Mouse (Mus musculus) heart, adult 2 months (tissue): Measurements from ENCODE around the gene Tssk2.

Experiments
- CTCF ChIP-seq: fragments of 200-600 bp; IDR thresholded peaks from 2 replicates; pipeline ENCODE4 v1.8.1; 2022; ENCODE audit warnings: antibody characterized with exemption, mild to moderate bottlenecking, moderate library complexity
- EP300 ChIP-seq: fragments of 200-500 bp; IDR thresholded peaks from 2 replicates; pipeline ENCODE4 v1.6.1; 2011; ENCODE audit warnings: low read depth, low read length, control low read depth; ENCODE audit not compliant: insufficient read depth
- POLR2A ChIP-seq: fragments of 200-500 bp; IDR thresholded peaks from 2 replicates; pipeline ENCODE4 v1.6.1; 2011; ENCODE audit warnings: mild to moderate bottlenecking, low read depth, low read length, control low read depth; ENCODE audit not compliant: insufficient read depth

DNA sequence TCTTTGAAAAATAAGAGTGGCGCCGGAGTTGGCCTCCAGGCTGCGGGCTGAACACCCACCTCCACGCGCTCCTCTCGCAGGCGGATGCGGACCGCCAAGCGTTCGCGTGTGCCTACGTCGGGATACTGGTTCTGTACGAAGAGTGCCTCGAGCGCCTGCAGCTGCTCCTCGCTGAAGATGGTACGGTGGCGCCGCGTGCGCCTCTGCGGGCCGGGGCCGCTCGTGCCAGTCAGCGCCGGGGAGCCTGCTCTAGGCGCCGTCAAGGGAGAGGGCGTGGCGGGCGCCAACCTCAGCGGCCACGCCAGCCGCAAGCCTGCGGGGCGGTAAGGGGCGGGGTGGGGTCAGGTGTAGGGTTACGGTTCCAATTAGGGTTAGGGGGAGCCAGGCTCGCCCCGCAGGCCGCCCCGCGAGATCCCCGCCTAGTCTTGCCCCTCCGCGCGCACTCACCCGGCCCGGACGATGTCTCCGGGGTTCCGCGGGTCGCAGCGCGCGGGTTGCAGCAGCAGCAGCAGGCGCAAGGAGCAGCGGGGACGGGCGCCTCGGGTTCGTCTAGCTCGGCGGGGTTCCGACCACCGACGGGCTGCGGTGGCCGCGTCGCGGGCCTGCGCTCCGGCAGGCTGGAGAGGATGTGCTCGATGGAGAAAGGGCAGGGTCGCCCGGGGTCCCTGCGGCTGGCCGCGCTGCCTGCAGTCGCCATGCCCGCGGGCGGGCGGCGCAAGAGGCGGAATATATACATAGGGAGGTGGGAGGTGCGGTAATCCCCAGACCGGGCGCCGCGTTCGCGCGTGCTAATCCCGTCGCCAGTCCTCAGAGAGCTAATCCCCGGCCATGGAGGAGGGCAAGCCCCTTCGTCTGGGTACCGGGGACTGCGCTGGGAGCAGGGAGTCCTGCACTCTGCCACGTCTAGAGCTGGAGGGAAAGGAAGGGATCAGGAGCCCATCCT lies 16.1 kb downstream of the Tssk2 start, which contains the start of gene Gsc2:
- TF ChIP-seq CTCF (no peak), POLR2A (no peak), EP300 (no peak)
